Mouse (Mus musculus) forebrain, embryonic 15.5 days (tissue): Measurements from ENCODE around the gene Tcstv1. TPM values are rescaled to one million over a fixed set of nuclear protein-coding genes. Genes with fewer than 3 reads are reported as not detected.
"Not testable (repeated sequence)": the region's sequence is repeated elsewhere in the genome, so short reads cannot be mapped to it uniquely, and the experiment has no call there.

Experiments used
- ATAC-seq: fragments of 200-750 bp; cut with Nextera tagmentation; replicated peaks from 2 replicates; pipeline ENCODE4 v1.8.0; 2017; ENCODE audit warnings: mild to moderate bottlenecking, moderate TSS enrichment, moderate library complexity
- H3K27ac ChIP-seq: fragments of 300-500 bp; sonication (generic); replicated peaks from 2 replicates; pipeline ENCODE4 v1.5.1; 2015; ENCODE audit warnings: mild to moderate bottlenecking, inconsistent platforms
- H3K27me3 ChIP-seq: fragments of 300-500 bp; sonication (generic); 2 replicates; pipeline ENCODE4 v1.6.1; 2015; ENCODE audit warnings: inconsistent platforms
- H3K36me3 ChIP-seq: fragments of 300-500 bp; sonication (generic); 2 replicates; pipeline ENCODE4 v1.6.1; 2015; ENCODE audit warnings: mild to moderate bottlenecking, inconsistent platforms
- H3K4me1 ChIP-seq: fragments of 300-500 bp; sonication (generic); 2 replicates; pipeline ENCODE4 v1.6.1; 2015; ENCODE audit warnings: inconsistent platforms
- H3K4me2 ChIP-seq: fragments of 300-500 bp; sonication (generic); replicated peaks from 2 replicates; pipeline ENCODE4 v1.6.1; 2015; ENCODE audit warnings: mild to moderate bottlenecking, inconsistent platforms
- H3K4me3 ChIP-seq: fragments of 300-500 bp; sonication (generic); 2 replicates; pipeline ENCODE4 v1.5.1; 2015; ENCODE audit warnings: mild to moderate bottlenecking, inconsistent platforms
- H3K9ac ChIP-seq: fragments of 300-500 bp; sonication (generic); replicated peaks from 2 replicates; pipeline ENCODE4 v1.6.1; 2015; ENCODE audit warnings: mild to moderate bottlenecking, inconsistent platforms
- H3K9me3 ChIP-seq: fragments of 300-500 bp; sonication (generic); 2 replicates; pipeline ENCODE4 v1.6.1; 2016; ENCODE audit warnings: inconsistent platforms
- WGBS: fragments of 180-500 bp; shearing (Covaris S2); methylation state at CpG from one replicate; pipeline ENCODE4 v1.1.7; 2015; ENCODE audit warnings: mixed read lengths; 5-methylcytosine and 5-hydroxymethylcytosine counted together
- polyA plus RNA-seq: library from polyadenylated mRNA; unstranded; fragments of >200 nt; fragmentation: Nextera tagmentation; extraction: Ambion mirVana; gene quantifications from 2 replicates; pipeline ENCODE4 v1.2.1, GENCODE M21; 2015

The Tcstv1 gene
- polyA plus RNA-seq, result not detected in 2 replicates

DNA sequence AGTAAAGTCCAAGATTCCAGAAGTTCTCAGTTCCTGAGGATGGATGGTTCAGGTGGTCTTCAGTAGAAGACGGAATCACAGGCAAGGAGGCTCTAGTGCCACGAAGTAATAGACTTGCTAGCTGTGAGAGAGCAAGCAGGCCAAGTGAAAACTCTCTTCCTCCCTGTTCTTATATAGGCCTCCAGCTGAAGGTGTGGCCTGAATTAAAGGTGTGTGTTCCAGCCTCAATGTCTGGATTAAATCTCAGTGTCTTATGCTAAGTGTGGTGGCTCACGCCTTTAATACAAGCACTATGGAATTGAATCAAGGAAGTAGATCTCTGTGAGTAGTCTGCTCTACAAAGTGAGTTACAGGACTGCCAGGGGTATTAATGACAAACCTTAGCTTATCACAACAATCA, at the start of gene Tcstv1:
Gene Tcstv1 (minus strand): TSS at position 101 of the 400 bp plus-strand sequence.
- not testable (repeated sequence) for H3K9ac ChIP-seq, H3K4me1 ChIP-seq, ATAC-seq, H3K9me3 ChIP-seq, H3K36me3 ChIP-seq, H3K4me3 ChIP-seq, H3K4me2 ChIP-seq, H3K27ac ChIP-seq, H3K27me3 ChIP-seq
- WGBS, result 86% methylated on average over 3 of the region's 3 CpGs

DNA sequence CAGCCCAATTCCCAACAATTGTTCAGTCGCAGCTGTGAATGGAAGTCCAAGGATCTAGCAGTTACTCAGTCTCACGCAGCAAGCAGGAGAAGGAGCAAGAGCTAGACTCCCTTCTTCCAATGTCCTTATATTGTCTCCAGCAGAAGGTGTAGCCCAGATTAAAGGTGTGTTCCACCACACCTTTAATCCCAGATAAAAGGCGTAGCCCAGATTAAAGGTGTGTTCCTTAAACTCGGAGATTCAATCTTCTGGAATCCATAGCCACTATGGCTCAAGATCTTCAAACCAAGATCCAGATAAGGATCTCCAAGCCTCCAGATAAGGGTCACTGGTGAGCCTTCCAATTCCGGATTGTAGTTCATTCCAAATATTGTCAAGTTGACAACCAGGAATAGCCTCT, 34.6 kb upstream of the Tcstv1 start, which contains the start of gene Gm21761:
Gene Gm21761 (minus strand): TSS at position 101 of the 400 bp plus-strand sequence.
- H3K36me3 ChIP-seq, H3K9me3 ChIP-seq, H3K4me2 ChIP-seq, H3K4me3 ChIP-seq, H3K9ac ChIP-seq, H3K4me1 ChIP-seq, H3K27ac ChIP-seq, H3K27me3 ChIP-seq, ATAC-seq: not testable (repeated sequence)
- WGBS, result 100% methylated on average over 1 of the region's 5 CpGs

GRCm38 (mm10) chr13:119924597-119925340, 30.2 kb upstream of the Tcstv1 start:
- H3K27ac ChIP-seq, H3K9ac ChIP-seq, H3K36me3 ChIP-seq, H3K4me2 ChIP-seq, H3K27me3 ChIP-seq, H3K9me3 ChIP-seq, ATAC-seq, H3K4me1 ChIP-seq, H3K4me3 ChIP-seq: not testable (repeated sequence)
- WGBS, result 84% methylated on average over 3 of the region's 3 CpGs

DNA sequence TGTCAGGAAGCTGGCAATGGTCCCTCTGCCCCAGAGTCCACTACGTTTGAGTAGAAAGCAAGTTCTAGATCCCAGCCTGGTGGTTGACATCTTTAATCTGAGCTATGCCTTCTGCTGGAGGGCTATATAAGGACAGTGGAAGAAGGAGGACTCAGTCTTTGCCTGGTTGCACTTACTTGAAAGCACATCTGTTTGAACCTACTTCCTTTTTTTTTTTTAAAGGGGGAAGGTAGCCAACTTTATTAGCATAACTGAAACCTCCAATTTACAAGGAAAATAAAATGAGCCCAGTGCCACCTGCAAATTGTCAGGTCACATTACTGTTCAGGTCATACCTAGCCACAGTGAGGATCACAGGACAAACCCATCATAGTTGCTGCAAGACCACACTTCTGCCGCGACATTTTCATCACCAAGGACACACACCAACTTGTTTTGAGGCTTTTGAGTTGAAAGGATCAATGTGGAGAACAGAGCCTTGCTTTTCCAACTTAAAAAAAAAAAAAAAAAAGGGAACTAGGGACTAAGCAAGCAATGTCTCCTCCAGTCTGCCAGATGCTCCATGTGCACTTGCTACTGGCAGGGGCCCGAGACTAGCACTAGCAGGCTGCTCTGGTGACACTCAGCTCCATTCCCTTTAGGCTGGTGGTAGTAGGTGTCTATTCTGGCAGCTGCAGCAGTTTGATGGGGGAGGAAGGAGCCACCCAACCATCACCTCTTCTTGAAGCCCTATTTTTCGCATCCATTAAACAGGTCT, 22.6 kb upstream of the Tcstv1 start:
- H3K27me3 ChIP-seq, H3K4me2 ChIP-seq, H3K4me3 ChIP-seq, H3K4me1 ChIP-seq, H3K36me3 ChIP-seq, ATAC-seq, H3K27ac ChIP-seq, H3K9ac ChIP-seq, H3K9me3 ChIP-seq: not testable (repeated sequence)
- WGBS, result 87% methylated on average over 4 of the region's 5 CpGs

GRCm38 (mm10) chr13:119916449-119916848, 21.9 kb upstream of the Tcstv1 start:
- ATAC-seq, H3K27ac ChIP-seq: not testable (repeated sequence)
- 65% methylated on average over 2 of the region's 2 CpGs for WGBS

DNA sequence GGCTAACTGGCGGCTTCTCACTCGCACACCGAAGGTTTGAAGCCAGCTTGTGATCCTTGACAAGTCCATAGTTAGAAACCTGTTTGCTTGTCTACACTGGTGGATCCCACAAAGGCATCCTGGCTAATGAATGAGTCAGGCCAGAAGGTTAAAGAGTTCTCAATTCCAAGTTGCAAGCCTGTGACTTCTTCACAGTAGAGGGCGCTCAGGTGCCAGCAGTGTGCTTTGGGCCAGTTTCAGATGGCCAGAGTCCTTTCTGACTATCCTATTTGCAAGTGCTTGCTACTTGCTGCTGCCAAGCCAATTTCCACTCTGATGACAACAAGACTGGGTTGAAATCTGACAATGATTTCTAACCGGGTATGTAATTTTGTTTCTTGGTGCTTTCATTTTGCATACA, 4.0 kb upstream of the Tcstv1 start:
- H3K36me3 ChIP-seq, ATAC-seq, H3K27ac ChIP-seq, H3K4me1 ChIP-seq, H3K27me3 ChIP-seq, H3K9me3 ChIP-seq, H3K9ac ChIP-seq, H3K4me2 ChIP-seq, H3K4me3 ChIP-seq: not testable (repeated sequence)
- WGBS, result 49% methylated on average over 5 of the region's 5 CpGs

More at GRCm38 (mm10) chr13:119916449-119916848, 21.9 kb upstream of the Tcstv1 start:
- H3K4me3 ChIP-seq, H3K9ac ChIP-seq, H3K27me3 ChIP-seq, H3K9me3 ChIP-seq, H3K4me1 ChIP-seq, H3K36me3 ChIP-seq, H3K4me2 ChIP-seq: not testable (repeated sequence)

DNA sequence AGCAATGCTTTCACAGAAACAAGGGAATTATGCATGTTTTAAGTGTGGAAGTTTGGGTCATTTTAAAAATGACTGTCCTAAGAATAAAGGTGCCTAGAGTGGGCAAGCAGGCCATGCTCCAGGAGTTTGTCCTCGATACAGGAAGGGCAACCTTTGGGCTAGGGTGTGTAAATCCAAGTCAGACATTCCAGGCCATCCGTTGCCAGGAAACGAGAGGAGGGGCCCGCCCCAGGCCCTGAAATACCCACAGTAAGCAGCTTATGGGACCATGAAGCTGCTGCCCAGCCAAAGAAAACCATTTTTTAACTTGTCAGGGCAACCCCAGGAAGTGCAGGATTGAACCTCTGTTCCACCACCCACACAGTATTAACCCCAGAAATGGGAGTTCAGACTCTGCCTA, 7.7 kb downstream of the Tcstv1 start:
- H3K4me3 ChIP-seq, H3K4me1 ChIP-seq, H3K9ac ChIP-seq, H3K4me2 ChIP-seq, H3K36me3 ChIP-seq, H3K27me3 ChIP-seq, H3K9me3 ChIP-seq, ATAC-seq, H3K27ac ChIP-seq: not testable (repeated sequence)
- 51% methylated on average over 4 of the region's 4 CpGs for WGBS

GRCm38 (mm10) chr13:119864395-119864999, 30.1 kb downstream of the Tcstv1 start:
- H3K4me1 ChIP-seq, H3K4me3 ChIP-seq, H3K9me3 ChIP-seq, H3K9ac ChIP-seq, ATAC-seq, H3K4me2 ChIP-seq, H3K27me3 ChIP-seq, H3K27ac ChIP-seq, H3K36me3 ChIP-seq: not testable (repeated sequence)
- 82% methylated on average over 6 of the region's 7 CpGs for WGBS

GRCm38 (mm10) chr13:119862399-119862798, 32.2 kb downstream of the Tcstv1 start:
- not testable (repeated sequence) for H3K27me3 ChIP-seq, H3K4me3 ChIP-seq, H3K9me3 ChIP-seq, ATAC-seq, H3K4me2 ChIP-seq, H3K4me1 ChIP-seq, H3K9ac ChIP-seq, H3K27ac ChIP-seq, H3K36me3 ChIP-seq
- WGBS, result no CpG with 5 or more reads among the region's 6 CpGs

Other genes starting within 250 kb of the Tcstv1 start
- gene Hmgcs1, start 204.4 kb downstream of the Tcstv1 start, polyA plus RNA-seq, result 367 and 395 TPM in 2 replicates
- 6.8 and 7.3 TPM in 2 replicates for gene Nim1k, start 138.9 kb downstream of the Tcstv1 start, polyA plus RNA-seq
- 46.7 and 47.7 TPM in 2 replicates for gene Zfp131, start 103.9 kb downstream of the Tcstv1 start, polyA plus RNA-seq
- not detected in 2 replicates for gene AF067063, start 64.6 kb downstream of the Tcstv1 start, polyA plus RNA-seq
- not detected in 2 replicates for gene D13Ertd608e, start 58.8 kb downstream of the Tcstv1 start, polyA plus RNA-seq
- not detected in 2 replicates for gene Gm21761, start 34.5 kb upstream of the Tcstv1 start, polyA plus RNA-seq
- gene B020031M17Rik, start 56.0 kb upstream of the Tcstv1 start, polyA plus RNA-seq, result not detected in 2 replicates
- not detected in 2 replicates for gene Gm36079, start 132.2 kb upstream of the Tcstv1 start, polyA plus RNA-seq
- gene Gm21188, start 157.4 kb upstream of the Tcstv1 start, polyA plus RNA-seq, result 0.27 TPM in 1 of 2 replicates, not detected in the other
- not detected in 2 replicates for gene Gm20767, start 245.5 kb upstream of the Tcstv1 start, polyA plus RNA-seq